Mouse (Mus musculus) right cerebral cortex, adult 2 months (tissue): ENCODE results near the gene Mnt.
"Not testable (repeated sequence)": the region's sequence is repeated elsewhere in the genome, so short reads cannot be mapped to it uniquely, and the experiment has no call there.

Experiments
- DNase-seq, 2 experiments: peaks; one replicate each; pipeline ENCODE4 v3.0.0; 2021 to 2022; ENCODE audit warnings: low spot score in 2 of 2

Gene Mnt

GRCm38 (mm10) chr11:74830256-74831161, at the start of gene Mnt:
Gene Mnt, plus strand, starts transcription at chr11:74830920.
- peak; percentile 97 to 99 for DNase-seq

DNA sequence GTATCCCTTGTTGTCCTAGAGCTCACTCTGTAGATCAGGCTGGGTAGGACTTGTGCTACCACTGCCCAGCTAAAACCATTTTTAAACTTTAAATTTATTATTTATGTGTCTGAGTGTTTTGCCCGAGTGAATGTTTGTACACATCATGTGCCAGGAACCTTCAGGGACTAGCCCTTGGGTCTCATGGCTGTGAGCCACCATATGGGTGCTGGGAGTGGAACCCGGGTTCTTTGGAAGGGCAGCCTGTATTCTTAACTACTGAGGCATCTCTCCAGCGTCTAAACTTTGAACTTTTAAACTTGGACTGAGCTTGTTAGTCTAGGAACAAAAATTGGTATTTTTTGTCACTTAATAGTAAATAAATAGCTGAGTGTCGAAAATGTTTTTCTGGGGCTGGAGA, 37.8 kb upstream of the Mnt start:
- no peak for DNase-seq

GRCm38 (mm10) chr11:74800658-74801057, 30.1 kb upstream of the Mnt start:
- no peak for DNase-seq

GRCm38 (mm10) chr11:74804081-74804627, 26.6 kb upstream of the Mnt start:
- no peak for DNase-seq

DNA sequence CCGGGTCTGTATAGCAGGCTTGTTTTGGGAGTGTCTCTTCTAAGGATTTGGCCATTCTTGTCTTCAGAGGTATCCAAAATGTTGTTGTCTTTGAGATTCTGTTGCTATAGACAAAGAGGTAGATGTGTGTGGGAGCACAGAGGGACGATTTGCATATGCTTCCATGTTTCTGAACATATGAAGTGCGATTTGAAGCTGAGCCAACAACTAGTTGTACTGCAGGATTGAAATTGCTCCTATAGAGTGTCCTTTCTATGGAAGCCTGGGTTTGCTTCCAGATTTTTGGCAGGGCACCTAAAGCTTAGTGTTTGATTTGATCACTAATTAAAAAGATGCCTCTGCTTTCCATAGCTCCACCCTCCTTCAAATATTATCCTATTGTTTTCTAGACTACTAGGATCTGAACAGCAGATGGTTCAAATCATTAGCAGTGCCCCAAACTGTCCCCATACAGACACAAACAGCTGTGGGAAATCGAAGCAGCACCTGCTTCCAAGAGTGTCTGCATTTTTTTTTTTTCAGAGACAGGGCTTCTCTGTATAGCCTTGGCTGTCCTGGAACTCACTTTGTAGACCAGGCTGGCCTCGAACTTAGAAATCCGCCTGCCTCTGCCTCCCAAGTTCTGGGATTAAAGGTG, 23.4 kb upstream of the Mnt start:
- no peak for DNase-seq

- peak in 1 of 2 experiments; percentile 31 for DNase-seq
These were observed 22.4 kb upstream of the Mnt start for GRCm38 (mm10) chr11:74808251-74808853.

- no peak for DNase-seq
These were observed 20.6 kb upstream of the Mnt start for GRCm38 (mm10) chr11:74810134-74810533.

DNA sequence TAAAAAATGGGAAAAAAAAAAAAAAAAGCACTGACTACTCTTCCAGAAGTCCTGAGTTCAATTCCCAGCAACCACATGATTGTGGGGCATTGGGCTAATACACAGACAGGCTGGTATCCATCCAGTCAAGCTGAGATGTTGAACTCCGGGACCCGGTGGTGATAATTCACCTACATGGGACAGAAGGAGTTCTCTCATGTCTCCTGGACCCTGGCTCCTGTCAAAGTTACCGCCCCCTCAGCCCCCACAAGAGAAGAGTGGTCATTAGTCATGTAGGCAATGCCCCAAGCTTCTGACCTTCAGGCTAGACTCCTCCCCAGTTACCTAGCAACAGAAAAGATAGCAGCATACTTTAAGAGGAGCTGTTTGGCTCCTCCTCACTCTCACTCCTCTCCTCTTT, 19.7 kb upstream of the Mnt start:
- not testable (repeated sequence) for DNase-seq

DNA sequence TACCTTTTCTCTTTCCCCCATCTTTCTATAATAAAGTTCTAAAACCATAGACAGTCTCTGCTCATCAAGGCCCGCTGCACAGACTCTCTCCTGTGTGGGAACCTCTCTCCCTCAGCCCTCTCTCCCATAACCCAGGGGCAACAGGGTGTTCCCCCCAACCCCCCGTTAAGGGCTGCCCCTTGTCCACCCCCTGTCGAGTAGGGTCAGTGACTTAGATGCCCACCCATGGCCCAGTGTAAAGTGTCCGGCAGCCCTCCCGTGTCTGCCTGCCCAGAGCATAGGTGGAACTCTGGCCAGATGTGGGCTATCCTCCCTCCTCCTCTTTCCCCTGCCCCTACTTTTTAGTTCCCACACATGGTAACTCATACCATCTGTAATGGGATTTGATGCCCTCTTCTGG, 19.2 kb upstream of the Mnt start:
- no peak for DNase-seq

DNA sequence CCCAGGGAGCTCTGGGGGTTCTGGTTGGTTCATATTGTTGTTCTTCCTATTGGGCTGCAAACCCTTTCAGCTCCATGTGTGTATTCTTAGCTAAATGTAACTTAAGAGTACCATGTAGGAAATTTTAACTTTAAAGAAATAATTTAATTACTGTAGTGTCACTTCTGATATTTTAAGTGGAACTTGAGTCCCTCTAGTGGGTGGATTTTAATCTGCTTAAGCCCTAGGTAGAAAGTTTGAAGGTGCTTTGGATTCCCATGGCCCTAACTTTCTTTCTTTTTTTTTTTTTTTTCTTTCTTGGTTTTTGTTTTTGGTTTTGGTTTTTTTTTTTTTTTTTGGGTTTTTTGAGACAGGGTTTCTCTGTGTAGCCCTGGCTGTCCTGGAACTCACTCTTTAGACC, 14.9 kb upstream of the Mnt start:
- no peak for DNase-seq

DNA sequence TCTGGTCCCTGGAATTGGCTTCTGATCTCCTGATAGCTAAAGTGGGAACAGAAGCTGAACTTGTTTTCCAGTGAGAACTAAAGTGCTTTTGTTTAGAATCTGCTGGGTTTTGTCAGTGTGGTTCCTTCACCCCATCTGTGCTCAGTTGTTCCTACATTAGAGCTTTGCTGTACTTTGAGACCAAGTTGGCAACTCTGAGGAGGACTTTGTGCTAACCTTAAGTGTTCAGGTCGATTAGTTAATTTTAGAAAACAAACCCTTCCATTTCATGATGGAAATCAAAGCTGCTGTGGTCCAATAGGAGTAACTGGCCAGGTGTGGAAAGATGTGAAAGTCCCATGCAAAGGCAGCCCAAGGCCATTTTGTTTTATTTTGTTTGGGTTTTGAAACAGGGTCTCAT, 9.8 kb upstream of the Mnt start:
- DNase-seq = no peak

- peak; percentile 58 to 62 for DNase-seq
These were observed 9.3 kb upstream of the Mnt start for GRCm38 (mm10) chr11:74821463-74821862.

GRCm38 (mm10) chr11:74822746-74823440, 7.8 kb upstream of the Mnt start:
- DNase-seq = no peak

DNA sequence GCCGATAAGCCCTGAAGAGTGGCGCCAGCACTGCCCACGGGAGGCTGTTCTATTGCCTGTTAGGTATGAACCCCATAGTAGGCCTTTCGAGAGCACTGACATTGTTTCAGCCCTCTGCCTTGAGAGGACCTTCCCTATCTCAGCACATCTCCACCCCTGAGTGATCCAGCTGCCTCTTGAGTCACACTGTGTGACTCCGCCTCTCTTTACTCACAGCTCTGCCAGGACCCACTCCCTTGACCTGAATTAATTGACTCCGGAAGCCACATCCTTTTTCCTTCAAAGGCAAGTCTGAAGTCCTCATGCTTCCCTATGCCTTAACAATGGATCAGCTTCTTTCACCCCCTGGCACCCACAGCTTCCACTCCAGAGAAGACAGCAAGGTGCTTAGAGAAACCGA, 4.6 kb upstream of the Mnt start:
- DNase-seq = no peak

GRCm38 (mm10) chr11:74826702-74827101, 4.0 kb upstream of the Mnt start:
- no peak for DNase-seq

- no peak for DNase-seq
These were observed 2.8 kb upstream of the Mnt start for GRCm38 (mm10) chr11:74827791-74828403.

- no peak for DNase-seq
These were observed 2.3 kb upstream of the Mnt start for GRCm38 (mm10) chr11:74828404-74828931.

- no peak for DNase-seq
These were observed 1.7 kb upstream of the Mnt start for GRCm38 (mm10) chr11:74828965-74829550.

- peak; percentile 62 to 72 for DNase-seq
These were observed 908 bp upstream of the Mnt start for GRCm38 (mm10) chr11:74829812-74830211.

- DNase-seq = peak in 1 of 2 experiments; percentile 55
These were observed 478 bp downstream of the Mnt start for GRCm38 (mm10) chr11:74831191-74831605.
